Mouse (Mus musculus): ENCODE data around the gene Pdcl2. TPM values are rescaled to one million over a fixed set of nuclear protein-coding genes. Genes with fewer than 3 reads are reported as not detected.

Pdcl2 gene
- polyA plus RNA-seq, 1 experiment = not detected

DNA sequence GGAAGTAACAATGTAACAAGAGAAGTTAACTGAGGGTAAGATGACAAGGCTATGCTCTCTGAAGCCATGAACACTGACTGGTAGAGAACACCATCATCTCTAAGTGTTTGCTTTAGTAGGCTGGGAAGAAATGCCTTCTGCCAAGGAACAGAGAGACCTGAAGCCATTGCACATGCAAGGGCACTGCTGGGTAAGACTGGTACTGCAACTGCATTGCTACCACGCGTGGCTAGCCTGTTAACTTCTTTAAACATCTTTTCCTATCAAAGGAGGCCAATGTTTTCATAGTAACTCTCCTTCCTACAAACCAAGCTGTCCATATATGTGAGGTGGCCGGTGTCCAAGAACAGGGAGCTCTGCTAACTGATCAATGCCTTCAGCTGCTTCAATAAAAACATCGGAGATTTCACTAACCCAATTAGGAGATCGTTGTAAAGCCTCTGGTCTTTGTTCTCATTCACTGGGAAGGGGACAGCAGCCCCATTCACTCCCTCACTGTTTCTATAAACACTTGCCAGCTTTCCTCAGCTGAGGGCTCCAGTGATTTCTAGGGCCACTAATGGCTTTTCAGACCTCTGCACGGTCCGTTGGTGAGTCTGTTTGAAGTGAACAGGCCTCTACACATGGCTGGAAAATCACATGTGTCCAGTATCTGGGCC, 21.1 kb upstream of the Pdcl2 start:
- TF ChIP-seq CTCF (IDR thresholded peaks at IDR 0.05; ENCODE audit: extremely low read depth, insufficient read depth, insufficient read length, insufficient replicate concordance) (no peak), POLR2A (IDR thresholded peaks at IDR 0.05; ENCODE audit: low read depth, low read length) (no peak)
- H3K4me3 ChIP-seq (ENCODE audit: extremely low read depth, insufficient read depth, insufficient read length) = no peak overlapping the region
- H3K4me1 ChIP-seq (ENCODE audit: control insufficient read depth, insufficient read depth, insufficient read length) = no peaks in the 10 kb centered on the region
- WGBS = 71% methylated on average over 7 of the region's 7 CpGs
- no peaks in the 10 kb centered on the region for H3K36me3 ChIP-seq (ENCODE audit: control insufficient read depth, insufficient read depth, low read length)
- DNase-seq (ENCODE audit: low read depth in 1 of 2, low spot score in 2 of 2) = no peak
- H3K27ac ChIP-seq (ENCODE audit: insufficient read depth, low read length) = no peak overlapping the region
- no peaks in the 10 kb centered on the region for H3K27me3 ChIP-seq (ENCODE audit: control insufficient read depth, insufficient read depth, low read length)

DNA sequence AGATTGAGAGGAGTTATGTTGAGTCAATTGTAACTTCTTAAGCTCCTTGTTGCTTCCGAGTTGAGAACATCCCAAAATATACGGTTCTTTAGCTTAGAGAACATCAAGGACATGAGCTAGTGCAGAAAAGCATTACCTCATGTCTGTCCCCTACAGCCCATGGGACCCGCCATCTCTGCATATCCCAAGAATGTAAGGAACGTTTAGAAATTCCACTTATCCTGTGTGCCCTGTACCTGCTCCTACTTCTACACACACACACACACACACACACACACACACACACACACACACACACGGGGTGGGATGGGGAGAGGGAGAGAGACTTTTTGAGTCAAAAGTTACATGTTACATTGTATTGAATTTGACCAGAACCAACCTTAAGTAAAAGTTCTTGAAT, 20.6 kb upstream of the Pdcl2 start:
- TF ChIP-seq POLR2A (IDR thresholded peaks at IDR 0.05; ENCODE audit: low read depth, low read length) (no peak), CTCF (IDR thresholded peaks at IDR 0.05; ENCODE audit: extremely low read depth, insufficient read depth, insufficient read length, insufficient replicate concordance) (no peak)
- no peaks in the 10 kb centered on the region for H3K27me3 ChIP-seq (ENCODE audit: control insufficient read depth, insufficient read depth, low read length)
- H3K4me3 ChIP-seq (ENCODE audit: extremely low read depth, insufficient read depth, insufficient read length) = no peak overlapping the region
- no peaks in the 10 kb centered on the region for H3K36me3 ChIP-seq (ENCODE audit: control insufficient read depth, insufficient read depth, low read length)
- H3K27ac ChIP-seq (ENCODE audit: insufficient read depth, low read length) = no peak overlapping the region
- no peaks in the 10 kb centered on the region for H3K4me1 ChIP-seq (ENCODE audit: control insufficient read depth, insufficient read depth, insufficient read length)
- 78% methylated on average over 5 of the region's 5 CpGs for WGBS
- DNase-seq (ENCODE audit: low read depth in 1 of 2, low spot score in 2 of 2) = no peak

DNA sequence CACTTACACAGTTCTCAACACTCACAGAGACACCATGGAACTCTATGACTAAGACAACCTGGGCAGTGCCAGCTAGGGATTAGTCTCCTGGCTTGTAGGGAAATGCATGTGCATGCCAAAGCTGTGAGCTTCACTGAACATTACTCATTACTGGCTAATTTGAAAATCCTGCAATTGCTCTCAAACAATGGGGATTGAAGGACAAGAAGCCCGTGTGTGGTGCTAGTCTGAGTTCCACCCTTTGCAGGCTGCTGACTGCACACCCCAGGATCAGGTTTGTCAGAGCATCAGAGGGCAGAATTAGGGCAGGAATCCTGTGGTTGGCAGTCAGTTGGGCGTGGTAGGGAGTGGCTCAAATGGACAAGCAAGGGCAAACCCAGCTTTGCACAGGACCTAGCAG, 15.2 kb upstream of the Pdcl2 start:
- Histone ChIP-seq H3K4me1 (ENCODE audit: control insufficient read depth, insufficient read depth, insufficient read length) (no peaks in the 10 kb centered on the region), H3K36me3 (ENCODE audit: control insufficient read depth, insufficient read depth, low read length) (no peaks in the 10 kb centered on the region), H3K27ac (ENCODE audit: insufficient read depth, low read length) (no peak overlapping the region), H3K4me3 (ENCODE audit: extremely low read depth, insufficient read depth, insufficient read length) (no peak overlapping the region), H3K27me3 (ENCODE audit: control insufficient read depth, insufficient read depth, low read length) (no peaks in the 10 kb centered on the region)
- 86% methylated on average over 2 of the region's 2 CpGs for WGBS
- no peak for DNase-seq (ENCODE audit: low read depth in 1 of 2, low spot score in 2 of 2)
- no peak for TF ChIP-seq CTCF (IDR thresholded peaks at IDR 0.05; ENCODE audit: extremely low read depth, insufficient read depth, insufficient read length, insufficient replicate concordance)
- TF ChIP-seq POLR2A (IDR thresholded peaks at IDR 0.05; ENCODE audit: low read depth, low read length) = no peak

DNA sequence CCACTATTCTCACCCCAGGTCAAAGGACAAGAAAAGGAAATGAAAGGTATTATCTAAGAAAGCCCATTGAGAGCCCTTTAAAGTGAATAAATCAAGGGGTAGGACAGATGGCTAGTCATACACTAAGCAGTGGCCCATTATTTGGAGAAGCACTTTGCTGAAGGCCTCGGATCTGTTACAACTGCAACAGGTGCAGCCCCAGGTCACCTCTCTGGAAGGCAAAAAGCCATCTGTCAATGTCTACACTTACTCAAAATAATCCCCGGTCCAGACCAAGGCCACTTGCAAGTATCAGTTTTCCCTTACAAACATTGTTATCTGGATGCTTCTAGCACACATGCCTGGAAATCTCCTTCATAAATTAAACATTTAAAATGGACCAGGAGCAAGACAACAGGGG, 10.0 kb upstream of the Pdcl2 start:
- Histone ChIP-seq H3K27ac (ENCODE audit: insufficient read depth, low read length) (no peak overlapping the region), H3K36me3 (ENCODE audit: control insufficient read depth, insufficient read depth, low read length) (no peaks in the 10 kb centered on the region), H3K4me3 (ENCODE audit: extremely low read depth, insufficient read depth, insufficient read length) (no peak overlapping the region), H3K4me1 (ENCODE audit: control insufficient read depth, insufficient read depth, insufficient read length) (no peaks in the 10 kb centered on the region), H3K27me3 (ENCODE audit: control insufficient read depth, insufficient read depth, low read length) (no peaks in the 10 kb centered on the region)
- DNase-seq (ENCODE audit: low read depth in 1 of 2, low spot score in 2 of 2) = no peak
- 80% methylated on average over 2 of the region's 2 CpGs for WGBS
- no peak for TF ChIP-seq CTCF (IDR thresholded peaks at IDR 0.05; ENCODE audit: extremely low read depth, insufficient read depth, insufficient read length, insufficient replicate concordance)
- no peak for TF ChIP-seq POLR2A (IDR thresholded peaks at IDR 0.05; ENCODE audit: low read depth, low read length)

DNA sequence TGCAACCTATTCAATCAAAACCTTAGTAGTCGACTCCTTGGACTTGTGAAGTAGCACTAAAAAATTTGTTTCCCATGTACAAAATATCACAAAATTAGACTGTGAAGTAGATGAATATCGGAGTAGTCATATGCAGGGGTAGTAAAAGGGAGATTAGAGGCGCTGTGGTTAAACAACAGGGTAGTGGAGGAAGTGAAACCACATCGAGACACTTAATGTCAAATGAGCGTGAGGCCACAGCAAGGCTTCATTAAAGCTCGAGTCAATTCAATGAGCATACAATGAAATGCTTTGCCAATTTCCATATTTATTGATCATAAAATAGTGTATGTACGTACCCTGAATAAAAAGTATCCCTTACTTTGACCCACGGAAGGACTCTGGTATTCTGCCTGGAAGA, 6.1 kb upstream of the Pdcl2 start:
- Histone ChIP-seq H3K27me3 (ENCODE audit: control insufficient read depth, insufficient read depth, low read length) (no peaks in the 10 kb centered on the region), H3K27ac (ENCODE audit: insufficient read depth, low read length) (no peak overlapping the region), H3K36me3 (ENCODE audit: control insufficient read depth, insufficient read depth, low read length) (no peaks in the 10 kb centered on the region), H3K4me3 (ENCODE audit: extremely low read depth, insufficient read depth, insufficient read length) (no peak overlapping the region), H3K4me1 (ENCODE audit: control insufficient read depth, insufficient read depth, insufficient read length) (no peaks in the 10 kb centered on the region)
- DNase-seq (ENCODE audit: low read depth in 1 of 2, low spot score in 2 of 2) = peak in 1 of 2 experiments; percentile 3
- TF ChIP-seq POLR2A (IDR thresholded peaks at IDR 0.05; ENCODE audit: low read depth, low read length) (no peak), CTCF (IDR thresholded peaks at IDR 0.05; ENCODE audit: extremely low read depth, insufficient read depth, insufficient read length, insufficient replicate concordance) (no peak)
- 18% methylated on average over 8 of the region's 8 CpGs for WGBS

DNA sequence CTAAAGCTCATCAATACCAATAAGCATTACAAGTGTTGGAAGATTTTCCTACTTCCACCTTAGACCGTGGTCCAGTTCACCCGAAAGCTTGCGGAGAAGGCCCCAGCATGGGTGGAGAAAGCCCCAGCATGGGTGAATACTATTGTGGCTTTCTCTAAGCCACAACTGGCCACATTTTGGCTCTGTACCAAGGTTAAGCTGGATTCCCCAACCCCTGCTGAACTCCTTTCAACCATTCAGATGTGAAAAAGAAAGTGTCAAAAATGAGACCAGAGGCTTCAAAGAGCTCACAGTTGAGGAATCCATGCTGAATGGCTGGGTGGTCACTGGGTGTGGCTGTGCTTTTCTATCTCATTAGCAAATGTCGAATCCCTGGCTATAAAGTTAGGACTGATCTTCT, 2.9 kb upstream of the Pdcl2 start:
- Histone ChIP-seq H3K27ac (ENCODE audit: insufficient read depth, low read length) (no peak overlapping the region), H3K36me3 (ENCODE audit: control insufficient read depth, insufficient read depth, low read length) (no peaks in the 10 kb centered on the region), H3K4me3 (ENCODE audit: extremely low read depth, insufficient read depth, insufficient read length) (no peak overlapping the region), H3K27me3 (ENCODE audit: control insufficient read depth, insufficient read depth, low read length) (no peaks in the 10 kb centered on the region), H3K4me1 (ENCODE audit: control insufficient read depth, insufficient read depth, insufficient read length) (no peaks in the 10 kb centered on the region)
- 32% methylated on average over 4 of the region's 4 CpGs for WGBS
- no peak for DNase-seq (ENCODE audit: low read depth in 1 of 2, low spot score in 2 of 2)
- TF ChIP-seq CTCF (IDR thresholded peaks at IDR 0.05; ENCODE audit: extremely low read depth, insufficient read depth, insufficient read length, insufficient replicate concordance) (no peak), POLR2A (IDR thresholded peaks at IDR 0.05; ENCODE audit: low read depth, low read length) (no peak)

DNA sequence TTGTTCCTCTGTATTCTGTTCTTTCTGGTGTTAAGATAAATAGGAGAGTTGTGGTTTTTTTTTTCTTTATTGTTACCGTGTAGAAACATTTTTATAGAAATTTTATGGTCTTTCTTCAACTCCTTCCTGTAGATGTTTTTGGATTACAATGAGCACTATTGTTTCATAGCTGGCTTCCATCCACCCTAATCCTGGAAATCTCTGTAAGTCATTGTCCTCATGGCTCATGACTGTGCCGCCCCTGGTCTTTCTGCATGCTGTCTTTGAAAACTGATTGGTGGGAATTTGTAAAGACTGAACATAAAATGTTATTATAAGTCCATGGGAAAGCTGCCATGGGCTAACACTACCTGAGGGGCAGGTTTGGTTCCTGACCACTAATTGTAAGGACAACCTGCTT, 3.7 kb downstream of the Pdcl2 start:
- Histone ChIP-seq H3K27ac (ENCODE audit: insufficient read depth, low read length) (no peak overlapping the region), H3K4me1 (ENCODE audit: control insufficient read depth, insufficient read depth, insufficient read length) (no peaks in the 10 kb centered on the region), H3K36me3 (ENCODE audit: control insufficient read depth, insufficient read depth, low read length) (no peaks in the 10 kb centered on the region), H3K4me3 (ENCODE audit: extremely low read depth, insufficient read depth, insufficient read length) (no peak overlapping the region), H3K27me3 (ENCODE audit: control insufficient read depth, insufficient read depth, low read length) (no peaks in the 10 kb centered on the region)
- 64% methylated on average over 2 of the region's 2 CpGs for WGBS
- no peak for DNase-seq (ENCODE audit: low read depth in 1 of 2, low spot score in 2 of 2)
- TF ChIP-seq POLR2A (IDR thresholded peaks at IDR 0.05; ENCODE audit: low read depth, low read length) = no peak
- no peak for TF ChIP-seq CTCF (IDR thresholded peaks at IDR 0.05; ENCODE audit: extremely low read depth, insufficient read depth, insufficient read length, insufficient replicate concordance)

Data from spleen, adult 2 months (tissue).